Mouse (Mus musculus) spleen, embryonic (tissue): ENCODE results near the gene Kif6.

Source experiments
- CTCF ChIA-PET: fragments of 350-600 bp; sonication (Branson Sonifier 250); formaldehyde crosslinking; loops from one replicate; lab custom pipeline; 2022; lab: Charles Lee

Gene Kif6

DNA sequence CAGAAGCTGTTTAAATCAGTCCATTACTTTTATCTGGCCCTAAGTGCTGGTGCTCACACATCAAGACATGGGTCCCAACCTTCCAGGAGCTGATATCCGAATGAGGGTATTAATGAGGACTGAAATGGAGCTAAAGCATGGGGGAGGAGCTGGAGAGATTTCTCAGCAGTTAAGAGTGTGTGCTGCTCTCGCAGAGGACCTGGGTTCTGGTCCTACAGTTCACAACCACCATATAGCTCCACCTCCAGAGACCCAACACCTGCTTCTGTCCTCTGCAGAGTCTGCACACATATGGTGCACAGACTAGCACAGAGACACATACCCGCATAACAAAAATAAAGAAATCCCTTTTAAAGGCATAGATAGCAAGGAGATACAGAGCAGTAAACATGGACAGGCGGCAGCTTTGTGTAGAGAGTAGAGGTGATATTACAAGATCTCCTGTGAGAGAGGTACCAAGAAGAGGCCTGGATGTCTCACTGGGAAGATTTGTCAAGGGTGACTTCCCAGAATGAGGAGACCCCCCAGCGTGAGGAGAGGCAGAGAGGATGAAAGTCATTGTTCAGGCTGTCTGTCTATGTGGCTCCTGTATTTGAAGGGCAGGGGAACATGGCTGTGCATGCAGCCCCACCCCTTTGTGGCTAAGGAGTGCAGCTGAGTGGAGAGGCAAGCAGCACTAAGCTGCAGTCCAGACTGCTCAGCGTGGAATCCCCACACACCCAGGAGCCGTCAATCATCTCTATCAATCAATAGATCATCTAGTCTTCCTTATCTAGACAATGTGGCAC is 173.4 kb downstream of the Kif6 start:
- CTCF ChIA-PET = no interaction called here

DNA sequence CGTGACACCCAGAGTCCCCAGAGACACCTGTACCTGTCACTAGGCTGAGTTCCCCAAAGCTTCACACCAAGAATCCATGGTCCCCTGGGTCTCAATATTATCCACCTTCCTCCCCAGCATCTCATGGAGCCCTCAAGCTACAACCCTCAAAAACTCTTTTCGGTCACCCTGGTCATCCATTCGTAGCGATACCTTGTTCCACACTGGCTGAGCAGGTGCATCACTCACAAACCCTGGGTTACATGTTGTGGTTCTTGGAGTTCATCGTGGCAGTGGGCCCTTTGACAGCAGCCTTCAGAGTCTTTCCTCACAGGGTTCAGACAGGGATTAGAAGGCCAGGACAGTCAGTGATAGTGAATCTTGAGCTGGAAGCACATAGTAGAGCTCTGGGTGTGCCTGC is 176.6 kb downstream of the Kif6 start:
- CTCF ChIA-PET = interaction anchor here (0.6 kb wide), 1 partner anchor 1840 kb away, joined by 5 read pairs; no protein-coding TSS in a partner anchor

- CTCF ChIA-PET = no interaction called here
These were observed 177.3 kb downstream of the Kif6 start for GRCm38 (mm10) chr17:49792217-49792743.

GRCm38 (mm10) chr17:49792946-49793345 is 178.0 kb downstream of the Kif6 start:
- CTCF ChIA-PET = no interaction called here

GRCm38 (mm10) chr17:49793965-49794364 is 179.0 kb downstream of the Kif6 start:
- CTCF ChIA-PET = no interaction called here

DNA sequence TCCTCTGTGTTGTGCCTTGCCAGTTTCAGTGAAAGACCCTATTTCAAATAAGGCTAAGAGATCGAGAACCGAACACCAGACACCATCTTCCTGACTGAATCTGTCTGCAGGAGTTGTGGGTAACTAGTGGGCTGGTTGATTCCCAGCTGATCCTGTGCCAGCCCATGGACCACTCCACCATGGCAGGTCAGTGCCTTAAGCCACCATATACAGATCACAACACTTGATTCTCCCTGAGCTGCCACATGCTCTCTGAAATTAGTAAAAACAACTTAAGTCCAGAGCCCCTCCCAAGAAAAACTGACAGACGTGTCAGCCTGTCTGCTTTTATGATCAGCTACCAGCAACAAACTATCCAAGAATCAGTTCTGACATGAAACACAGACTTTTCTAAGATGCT is 180.3 kb downstream of the Kif6 start:
- CTCF ChIA-PET = no interaction called here

- CTCF ChIA-PET = no interaction called here
These were observed 181.2 kb downstream of the Kif6 start for GRCm38 (mm10) chr17:49796116-49796515.

DNA sequence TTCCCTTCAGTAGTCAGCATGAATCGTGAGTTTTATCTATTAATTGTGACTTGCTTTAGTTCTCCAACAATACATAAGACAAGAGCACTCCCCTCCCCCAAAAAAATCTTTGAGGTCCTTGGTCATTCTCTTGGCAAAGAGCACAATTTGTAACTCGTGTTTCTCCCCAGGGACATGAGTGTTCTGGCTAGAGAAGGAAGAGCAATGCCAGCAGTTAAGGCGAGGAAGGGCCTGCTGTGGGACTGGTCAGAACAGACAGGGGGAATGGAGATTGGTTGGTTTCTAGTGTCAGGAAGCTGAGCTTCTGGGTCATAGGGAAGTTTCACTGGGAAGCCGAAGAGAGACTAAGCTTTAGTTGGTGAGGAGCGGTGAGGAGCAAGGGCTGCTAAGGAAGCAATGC is 184.2 kb downstream of the Kif6 start:
- CTCF ChIA-PET = no interaction called here

- CTCF ChIA-PET = no interaction called here
These were observed 185.2 kb downstream of the Kif6 start for GRCm38 (mm10) chr17:49800157-49800556.

- CTCF ChIA-PET = no interaction called here
These were observed 192.5 kb downstream of the Kif6 start for GRCm38 (mm10) chr17:49807461-49807860.

- CTCF ChIA-PET = no interaction called here
These were observed 193.9 kb downstream of the Kif6 start for GRCm38 (mm10) chr17:49808712-49809343.

DNA sequence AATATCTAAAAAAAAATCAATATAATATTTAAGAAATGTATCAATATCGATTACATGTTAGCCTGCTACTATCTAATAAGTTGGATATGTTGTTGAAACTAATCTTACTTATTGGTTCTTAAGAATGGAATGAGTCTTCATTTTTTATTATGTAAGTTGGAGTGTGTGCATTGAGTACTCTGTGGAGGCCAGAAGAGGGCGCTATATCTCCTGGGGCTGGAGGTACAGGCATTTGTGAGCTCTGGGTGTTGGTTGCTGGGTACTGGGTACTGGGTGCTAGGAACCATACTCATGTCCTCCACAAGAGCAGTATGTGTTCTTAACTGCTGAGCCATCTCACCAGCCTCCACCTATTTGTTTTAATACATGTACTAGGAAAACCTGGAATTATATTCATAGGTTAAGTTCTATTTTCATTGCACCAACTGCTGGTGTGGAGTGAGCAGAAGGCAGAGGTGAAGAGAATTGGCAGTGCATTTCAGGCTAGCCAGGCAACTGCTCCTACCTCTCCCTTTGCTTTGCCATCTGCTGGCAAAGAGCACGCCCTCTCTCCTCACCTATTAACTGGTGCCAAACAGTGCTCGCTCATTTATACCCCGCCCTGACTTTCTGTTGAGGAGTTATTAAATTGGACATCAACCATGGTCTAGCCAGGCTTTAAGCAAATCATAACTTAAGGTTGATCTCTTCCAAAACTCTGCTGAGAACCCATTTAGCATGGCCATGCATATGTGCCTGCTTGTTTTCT is 199.1 kb downstream of the Kif6 start:
- CTCF ChIA-PET = no interaction called here

GRCm38 (mm10) chr17:49816067-49816565 is 201.2 kb downstream of the Kif6 start:
- CTCF ChIA-PET = no interaction called here

GRCm38 (mm10) chr17:49816703-49817102 is 201.8 kb downstream of the Kif6 start:
- CTCF ChIA-PET = no interaction called here

- CTCF ChIA-PET = no interaction called here
These were observed 205.3 kb downstream of the Kif6 start for GRCm38 (mm10) chr17:49820203-49820602.

- CTCF ChIA-PET = no interaction called here
These were observed 209.4 kb downstream of the Kif6 start for GRCm38 (mm10) chr17:49824142-49824840.

DNA sequence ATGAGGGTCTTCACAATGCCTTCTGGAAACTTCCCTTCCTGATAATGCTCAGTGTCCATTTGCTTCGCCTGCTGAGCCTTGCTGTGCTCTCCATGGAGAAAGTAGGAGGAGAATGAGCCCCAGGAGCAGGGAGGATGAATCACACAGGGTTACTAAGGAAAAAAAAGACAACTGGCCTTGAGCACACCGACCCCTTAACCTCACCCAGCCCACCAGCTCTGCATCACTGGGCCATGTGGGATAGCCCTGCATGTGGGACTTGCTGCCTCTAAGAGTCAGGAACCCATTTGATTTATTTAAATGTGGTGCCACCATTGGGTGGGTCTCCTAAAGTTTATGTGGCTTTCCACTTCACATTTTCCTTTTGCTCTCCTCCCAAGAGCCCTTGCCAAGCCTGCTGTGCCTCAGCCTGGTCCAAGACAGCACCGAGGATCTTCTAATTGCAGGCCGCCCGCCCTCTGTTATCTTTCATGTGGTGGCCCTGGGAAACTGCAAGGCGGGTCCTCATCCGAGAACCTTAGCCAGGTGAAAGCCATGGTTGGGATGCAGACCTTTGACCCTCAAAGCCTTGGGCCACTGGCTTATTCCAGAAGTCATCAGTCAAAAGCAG is 210.0 kb downstream of the Kif6 start:
- CTCF ChIA-PET = no interaction called here

GRCm38 (mm10) chr17:49825831-49826230 is 210.9 kb downstream of the Kif6 start:
- CTCF ChIA-PET = no interaction called here

- CTCF ChIA-PET = no interaction called here
These were observed 216.8 kb downstream of the Kif6 start for GRCm38 (mm10) chr17:49831745-49832144.

DNA sequence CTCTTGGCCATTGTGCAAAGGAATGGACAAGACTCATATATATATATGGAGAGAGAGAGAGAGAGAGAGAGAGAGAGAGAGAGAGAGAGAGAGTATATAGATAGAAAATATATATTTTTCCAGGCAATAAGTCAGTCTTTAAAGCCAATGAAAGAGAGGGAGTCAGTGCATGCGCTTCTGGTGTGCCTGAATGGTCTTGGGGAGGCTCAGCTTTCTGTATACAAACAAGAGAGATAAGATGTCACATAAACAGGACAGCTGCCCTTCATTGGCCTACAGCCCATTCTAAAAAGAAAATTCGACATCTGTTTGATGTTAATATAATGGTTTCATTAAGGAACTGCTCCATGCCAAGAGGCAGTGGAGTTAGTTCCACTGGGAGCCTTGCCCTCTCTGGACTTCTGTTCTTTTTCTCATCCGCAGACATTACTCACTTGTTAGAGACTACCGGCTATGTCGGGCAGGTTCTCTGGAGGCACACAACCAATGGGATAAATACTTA is 219.2 kb downstream of the Kif6 start:
- CTCF ChIA-PET = no interaction called here

DNA sequence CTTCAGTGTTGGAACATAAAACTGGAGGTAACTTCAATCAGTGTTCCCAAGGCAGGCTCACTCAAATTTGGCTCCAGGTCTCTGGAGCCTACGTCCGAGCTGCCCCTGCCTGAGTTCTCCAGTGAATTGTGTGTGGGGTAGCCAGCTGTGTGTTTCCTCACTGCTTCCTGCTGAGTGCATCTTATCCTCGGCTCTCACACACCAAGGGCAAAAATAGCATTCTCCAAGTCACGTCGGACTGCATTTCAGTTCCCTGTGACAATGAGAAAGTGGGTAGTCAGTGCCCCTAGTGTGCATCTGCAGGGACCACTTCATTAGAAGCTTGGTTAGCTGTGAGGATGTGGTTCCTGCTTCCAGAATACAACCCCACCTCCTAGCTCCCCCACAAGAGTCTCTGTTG is 222.5 kb downstream of the Kif6 start:
- CTCF ChIA-PET = no interaction called here
